Mouse (Mus musculus) heart, adult 2 months (tissue): ENCODE results near the gene Knl1.

Experiments used
- CTCF ChIP-seq: fragments of 200-600 bp; IDR thresholded peaks from 2 replicates; pipeline ENCODE4 v1.8.1; 2022; ENCODE audit warnings: antibody characterized with exemption, mild to moderate bottlenecking, moderate library complexity
- POLR2A ChIP-seq: fragments of 200-500 bp; IDR thresholded peaks from 2 replicates; pipeline ENCODE4 v1.6.1; 2011; ENCODE audit warnings: mild to moderate bottlenecking, low read depth, low read length, control low read depth; ENCODE audit not compliant: insufficient read depth

DNA sequence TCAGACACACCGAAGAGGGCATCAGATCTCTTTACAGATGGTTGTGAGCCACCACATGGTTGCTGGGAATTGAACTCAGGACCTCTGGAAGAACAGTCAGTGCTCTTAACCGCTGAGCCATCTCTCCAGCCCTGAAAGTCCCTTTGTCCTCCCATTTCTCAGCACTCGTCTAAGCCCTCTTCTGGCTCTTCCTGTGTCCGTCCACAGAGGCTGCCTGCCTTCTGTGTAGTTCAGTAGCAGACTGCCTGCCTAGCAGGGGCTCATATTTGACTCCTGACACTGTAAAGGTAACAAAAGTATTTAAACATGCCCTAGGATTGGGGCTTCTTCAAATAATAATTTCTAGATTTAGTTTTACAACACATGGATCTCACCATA lies 21.7 kb upstream of the Knl1 start:
- no peak for TF ChIP-seq CTCF
- no peak for TF ChIP-seq POLR2A
